Mouse (Mus musculus): ENCODE measurements at regions not wholly inside any gene's neighbourhood (a gene's known extent, or its start where the extent isn't known, plus 50 kb on each side); places are given as distances from the start of the nearest gene placed in this dataset.

DNA sequence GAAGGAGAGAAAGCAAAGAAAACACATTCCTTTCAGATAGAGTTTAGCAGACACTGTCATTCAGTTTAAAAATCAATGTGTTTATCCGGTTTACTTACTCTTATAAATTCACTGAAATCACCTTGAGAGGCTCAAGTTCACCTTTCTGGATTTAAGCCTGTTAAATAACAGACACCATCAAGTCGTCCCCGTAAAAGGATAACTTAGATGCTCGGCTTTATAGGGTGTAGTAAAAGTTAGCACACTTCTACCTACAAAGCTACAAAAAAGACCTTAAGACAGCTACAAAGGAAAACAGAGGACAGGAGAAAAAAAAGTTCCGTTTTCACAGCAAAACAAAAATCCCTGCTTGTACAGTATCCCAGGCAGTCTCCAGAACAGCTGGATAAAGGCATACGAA is 180.9 kb downstream of the Gm11146 start:
- no peaks in the 10 kb centered on the region for H3K36me3 ChIP-seq (replicated peaks)
- no peaks in the 10 kb centered on the region for H3K27me3 ChIP-seq (ENCODE audit: insufficient read depth, low read length)
- TF ChIP-seq TAL1 (conservative IDR thresholded peaks at IDR 0.05; ENCODE audit: low read depth, low read length): no peak
- peaks cover 4% of the 10 kb centered on the region for H3K9me3 ChIP-seq (replicated peaks)
- no peak overlapping the region for H3K4me3 ChIP-seq (ENCODE audit: low read depth, low read length)
- no peak for DNase-seq (ENCODE audit: low spot score)
- ATAC-seq (ENCODE audit: extremely low read depth, insufficient number of reproducible peaks, low FRiP score, poor library complexity, severe bottlenecking): no peak
- no peaks in the 10 kb centered on the region for H3K4me1 ChIP-seq (ENCODE audit: insufficient read depth, low read depth, low read length)

DNA sequence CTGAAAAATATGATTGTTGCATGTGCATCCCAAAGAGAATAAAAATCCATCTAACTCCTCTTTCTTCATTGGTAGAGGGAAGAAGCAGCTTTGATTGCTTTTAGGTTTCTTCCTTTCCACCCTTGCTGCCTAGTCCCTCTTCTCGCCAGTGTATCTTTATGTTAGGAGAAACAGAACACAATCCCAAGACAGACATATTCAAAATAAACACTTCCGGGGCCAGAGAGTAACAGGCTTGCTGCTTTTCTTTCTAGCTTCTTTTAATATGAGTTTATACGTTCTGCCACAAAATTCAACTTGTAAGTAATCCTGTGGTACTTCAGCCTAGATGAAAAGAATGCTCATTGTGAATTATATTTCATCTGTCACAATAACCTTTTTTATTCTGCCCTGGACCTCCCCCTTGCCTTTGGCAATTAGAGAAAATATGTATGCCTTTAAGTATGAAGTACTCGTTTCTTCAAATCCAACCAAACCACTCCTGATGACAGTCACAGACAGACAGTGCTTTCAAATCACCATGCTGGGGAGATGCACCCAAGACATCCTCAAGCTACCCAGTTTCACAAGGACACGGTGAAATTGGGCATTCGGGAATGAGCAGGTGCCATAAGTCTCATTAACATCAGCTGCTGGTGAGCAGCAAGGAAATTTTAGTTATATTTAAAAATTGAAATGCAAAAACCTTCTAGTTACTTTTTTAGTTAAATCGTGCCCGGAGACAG is 181.6 kb downstream of the Gm11146 start:
- H3K9me3 ChIP-seq (replicated peaks): peaks cover 4% of the 10 kb centered on the region
- no peak for DNase-seq (ENCODE audit: low spot score)
- no peaks in the 10 kb centered on the region for H3K27me3 ChIP-seq (ENCODE audit: insufficient read depth, low read length)
- no peak for TF ChIP-seq TAL1 (conservative IDR thresholded peaks at IDR 0.05; ENCODE audit: low read depth, low read length)
- no peak for TF ChIP-seq GATA2 (IDR thresholded peaks at IDR 0.05; ENCODE audit: borderline replicate concordance, low read depth, low read length)
- TF ChIP-seq POLR2AphosphoS5 (IDR thresholded peaks at IDR 0.05; ENCODE audit: insufficient replicate concordance, low read depth, low read length): no peak
- TF ChIP-seq CTCF (IDR thresholded peaks at IDR 0.05; ENCODE audit: low read depth, low read length): no peak
- TF ChIP-seq GATA1 (IDR thresholded peaks at IDR 0.05; ENCODE audit: borderline replicate concordance, low read length): no peak
- H3K4me3 ChIP-seq (ENCODE audit: low read depth, low read length): no peak overlapping the region
- H3K36me3 ChIP-seq (replicated peaks): no peaks in the 10 kb centered on the region
- ATAC-seq (ENCODE audit: extremely low read depth, insufficient number of reproducible peaks, low FRiP score, poor library complexity, severe bottlenecking): no peak
- no peaks in the 10 kb centered on the region for H3K4me1 ChIP-seq (ENCODE audit: insufficient read depth, low read depth, low read length)

DNA sequence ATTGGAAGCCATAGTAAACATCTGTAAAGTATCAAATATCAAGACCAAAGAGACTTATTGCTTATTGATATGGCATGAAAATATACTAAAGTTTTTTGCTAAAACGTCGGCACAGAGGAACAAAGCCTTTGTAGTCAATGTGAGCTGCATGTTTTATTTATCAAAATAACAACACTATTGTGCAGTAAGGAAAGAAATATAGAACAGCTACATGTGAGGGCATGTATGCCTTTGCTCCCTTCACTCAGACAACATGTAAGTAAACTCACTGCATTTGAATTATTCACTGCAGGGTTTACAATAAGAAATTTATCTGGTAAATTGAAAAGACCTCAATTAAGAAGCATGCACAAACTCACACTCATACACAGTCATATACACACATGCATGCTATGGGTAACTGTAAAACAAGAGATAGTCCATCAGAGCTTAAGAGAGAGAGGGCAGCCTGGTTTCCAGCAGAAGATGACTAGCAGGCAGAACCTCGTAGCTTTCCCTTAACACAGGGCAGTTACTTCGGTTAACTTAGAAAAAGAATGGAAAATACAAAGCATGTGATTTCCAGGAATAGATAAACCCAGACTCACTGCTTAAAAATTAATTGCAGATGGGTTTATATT is 182.7 kb downstream of the Gm11146 start:
- H3K9me3 ChIP-seq (replicated peaks): peaks cover 4% of the 10 kb centered on the region
- H3K27me3 ChIP-seq (ENCODE audit: insufficient read depth, low read length): no peaks in the 10 kb centered on the region
- DNase-seq (ENCODE audit: low spot score): no peak
- ATAC-seq (ENCODE audit: extremely low read depth, insufficient number of reproducible peaks, low FRiP score, poor library complexity, severe bottlenecking): no peak
- TF ChIP-seq POLR2AphosphoS5 (IDR thresholded peaks at IDR 0.05; ENCODE audit: insufficient replicate concordance, low read depth, low read length): no peak
- TF ChIP-seq GATA1 (IDR thresholded peaks at IDR 0.05; ENCODE audit: borderline replicate concordance, low read length): no peak
- no peak for TF ChIP-seq GATA2 (IDR thresholded peaks at IDR 0.05; ENCODE audit: borderline replicate concordance, low read depth, low read length)
- TF ChIP-seq TAL1 (conservative IDR thresholded peaks at IDR 0.05; ENCODE audit: low read depth, low read length): no peak
- TF ChIP-seq CTCF (IDR thresholded peaks at IDR 0.05; ENCODE audit: low read depth, low read length): no peak
- H3K4me3 ChIP-seq (ENCODE audit: low read depth, low read length): no peak overlapping the region
- no peaks in the 10 kb centered on the region for H3K4me1 ChIP-seq (ENCODE audit: insufficient read depth, low read depth, low read length)
- no peaks in the 10 kb centered on the region for H3K36me3 ChIP-seq (replicated peaks)

DNA sequence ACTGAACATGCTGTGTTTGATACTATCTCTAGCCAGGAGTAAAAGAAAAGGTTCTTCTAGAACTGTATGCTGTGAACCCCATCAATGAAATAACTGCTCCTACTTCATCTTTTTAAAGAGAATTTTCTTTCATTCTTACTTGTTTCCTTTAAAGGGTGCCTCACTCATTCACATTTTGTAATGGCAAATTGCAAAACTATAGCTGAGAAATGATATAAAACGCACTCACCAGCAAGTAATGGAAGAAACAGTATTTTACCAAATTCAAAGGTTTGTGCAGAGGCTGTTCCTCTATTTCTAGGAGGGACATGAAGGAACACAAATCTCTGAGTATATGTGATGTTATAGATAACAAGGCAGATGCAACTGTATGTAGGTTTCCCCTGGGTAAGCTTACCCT is 183.4 kb downstream of the Gm11146 start:
- Histone ChIP-seq H3K27me3 (ENCODE audit: insufficient read depth, low read length) (no peaks in the 10 kb centered on the region), H3K4me3 (ENCODE audit: low read depth, low read length) (no peak overlapping the region), H3K9me3 (replicated peaks) (peaks cover 4% of the 10 kb centered on the region), H3K4me1 (ENCODE audit: insufficient read depth, low read depth, low read length) (no peaks in the 10 kb centered on the region), H3K36me3 (replicated peaks) (no peaks in the 10 kb centered on the region)
- DNase-seq (ENCODE audit: low spot score): no peak
- TF ChIP-seq CTCF (IDR thresholded peaks at IDR 0.05; ENCODE audit: low read depth, low read length): no peak
- no peak for TF ChIP-seq TAL1 (conservative IDR thresholded peaks at IDR 0.05; ENCODE audit: low read depth, low read length)
- TF ChIP-seq POLR2AphosphoS5 (IDR thresholded peaks at IDR 0.05; ENCODE audit: insufficient replicate concordance, low read depth, low read length): no peak
- TF ChIP-seq GATA2 (IDR thresholded peaks at IDR 0.05; ENCODE audit: borderline replicate concordance, low read depth, low read length): no peak
- TF ChIP-seq GATA1 (IDR thresholded peaks at IDR 0.05; ENCODE audit: borderline replicate concordance, low read length): no peak
- ATAC-seq (ENCODE audit: extremely low read depth, insufficient number of reproducible peaks, low FRiP score, poor library complexity, severe bottlenecking): no peak

DNA sequence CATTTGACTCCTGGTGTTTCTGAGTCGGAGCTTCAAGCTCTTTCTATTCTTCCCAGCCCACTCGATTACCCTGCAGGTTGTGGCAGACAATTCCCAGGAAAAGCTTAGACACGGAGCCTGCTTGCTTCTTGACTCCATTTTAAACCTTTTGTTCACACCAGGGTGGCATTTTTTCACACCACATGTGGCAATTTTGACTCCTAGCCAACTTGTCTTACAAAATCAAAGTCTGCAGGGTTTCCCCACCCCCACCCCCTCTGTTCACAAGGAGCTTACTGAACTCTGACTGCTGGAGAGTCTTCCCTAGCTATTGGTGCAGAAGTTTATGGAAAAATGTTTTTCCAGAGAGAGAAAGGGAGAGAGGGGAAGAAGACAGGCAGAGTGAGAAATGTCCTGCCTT is 184.1 kb downstream of the Gm11146 start:
- Histone ChIP-seq H3K36me3 (replicated peaks) (no peaks in the 10 kb centered on the region), H3K27me3 (ENCODE audit: insufficient read depth, low read length) (no peaks in the 10 kb centered on the region), H3K9me3 (replicated peaks) (peaks cover 6% of the 10 kb centered on the region), H3K4me3 (ENCODE audit: low read depth, low read length) (no peak overlapping the region), H3K4me1 (ENCODE audit: insufficient read depth, low read depth, low read length) (no peaks in the 10 kb centered on the region)
- ATAC-seq (ENCODE audit: extremely low read depth, insufficient number of reproducible peaks, low FRiP score, poor library complexity, severe bottlenecking) (no peak), DNase-seq (ENCODE audit: low spot score) (no peak)
- TF ChIP-seq GATA2 (IDR thresholded peaks at IDR 0.05; ENCODE audit: borderline replicate concordance, low read depth, low read length) (no peak), CTCF (IDR thresholded peaks at IDR 0.05; ENCODE audit: low read depth, low read length) (no peak), TAL1 (conservative IDR thresholded peaks at IDR 0.05; ENCODE audit: low read depth, low read length) (no peak), GATA1 (IDR thresholded peaks at IDR 0.05; ENCODE audit: borderline replicate concordance, low read length) (no peak), POLR2AphosphoS5 (IDR thresholded peaks at IDR 0.05; ENCODE audit: insufficient replicate concordance, low read depth, low read length) (no peak)

DNA sequence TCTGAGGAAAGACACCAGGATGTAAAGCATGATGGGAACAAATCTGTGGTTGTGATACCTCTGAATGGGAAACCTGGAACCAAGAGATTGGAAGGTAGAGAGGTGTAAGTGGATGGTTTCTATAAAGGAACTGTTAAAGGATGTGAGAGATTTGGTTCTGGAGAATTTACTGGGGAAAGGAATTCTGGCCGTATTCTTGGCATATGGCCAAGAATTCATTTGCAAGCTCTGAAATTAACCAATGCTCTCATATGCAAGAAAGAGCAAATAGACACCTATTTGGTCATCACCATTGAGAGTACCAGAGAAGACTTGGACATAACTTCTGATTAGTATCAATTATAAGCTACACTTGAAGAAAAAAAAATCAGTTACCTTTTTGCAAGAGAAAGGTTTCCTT is 187.3 kb downstream of the Gm11146 start:
- TF ChIP-seq POLR2AphosphoS5 (IDR thresholded peaks at IDR 0.05; ENCODE audit: insufficient replicate concordance, low read depth, low read length) (no peak), TAL1 (conservative IDR thresholded peaks at IDR 0.05; ENCODE audit: low read depth, low read length) (no peak), GATA2 (IDR thresholded peaks at IDR 0.05; ENCODE audit: borderline replicate concordance, low read depth, low read length) (no peak)
- H3K36me3 ChIP-seq (replicated peaks): no peaks in the 10 kb centered on the region
- ATAC-seq (ENCODE audit: extremely low read depth, insufficient number of reproducible peaks, low FRiP score, poor library complexity, severe bottlenecking): no peak
- H3K4me3 ChIP-seq (ENCODE audit: low read depth, low read length): no peak overlapping the region
- no peaks in the 10 kb centered on the region for H3K4me1 ChIP-seq (ENCODE audit: insufficient read depth, low read depth, low read length)
- DNase-seq (ENCODE audit: low spot score): no peak
- peaks cover 2% of the 10 kb centered on the region; the same call in 1 of the 2 replicates for H3K9me3 ChIP-seq (replicated peaks)
- no peaks in the 10 kb centered on the region for H3K27me3 ChIP-seq (ENCODE audit: insufficient read depth, low read length)

Measured in G1E (cell line).